Mouse (Mus musculus): Measurements from ENCODE around the gene Trub1. TPM values are rescaled to one million over a fixed set of nuclear protein-coding genes. Genes with fewer than 3 reads are reported as not detected.

Trub1 gene
- polyA plus RNA-seq, 1 experiment from 2014 or later: 17.7 TPM

DNA sequence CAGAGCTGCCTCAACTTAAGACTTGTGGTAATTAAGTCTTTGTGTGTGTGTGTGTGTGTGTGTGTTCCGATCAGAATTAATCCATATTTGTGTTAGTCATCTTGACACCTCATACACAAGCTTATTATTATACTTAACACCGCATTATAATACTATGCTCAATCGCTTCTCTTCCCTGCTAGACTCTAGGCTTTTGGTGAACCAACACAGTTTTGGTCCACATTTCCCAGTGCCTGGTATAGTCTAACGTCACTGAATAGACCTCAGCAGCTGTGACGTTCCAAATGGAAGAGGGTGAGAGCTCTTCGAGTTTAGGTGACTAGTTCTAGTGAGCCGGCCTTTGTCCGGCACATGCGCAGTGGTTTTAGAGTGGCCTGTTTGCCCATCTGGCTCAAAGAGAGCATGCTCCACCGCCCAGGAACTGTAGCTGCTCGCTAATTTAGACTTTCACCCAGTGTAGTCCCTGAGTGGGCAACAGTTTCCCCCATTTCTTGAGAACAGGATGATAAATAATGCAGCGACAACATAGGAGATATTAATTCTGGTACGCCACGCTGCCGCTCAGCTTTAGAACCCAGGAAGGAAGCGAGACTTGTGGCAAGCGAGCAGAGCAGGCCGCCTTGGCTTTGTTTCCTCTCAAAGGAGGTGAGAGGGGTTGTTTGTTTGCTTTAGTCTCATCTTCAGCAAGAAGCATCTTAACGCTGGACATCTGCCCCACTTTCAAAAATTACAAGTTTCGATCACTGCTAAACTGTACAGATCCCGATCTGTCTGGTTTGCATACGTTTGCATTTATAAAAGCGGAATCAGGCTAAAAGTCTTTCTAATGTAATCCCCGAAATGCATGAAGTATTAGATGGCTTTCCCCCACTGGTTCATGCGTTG is 52.6 kb downstream of the Trub1 start:
- Histone ChIP-seq H3K27ac (no peak overlapping the region), H3K9ac (no peak overlapping the region), H3K4me1 (0 out of 2 replicates have a peak, but pooled peaks cover 4% of the 10 kb centered on the region), H3K4me2 (replicated peaks) (no peak overlapping the region), H3K9me3 (no peaks in the 10 kb centered on the region), H3K36me3 (no peaks in the 10 kb centered on the region), H3K27me3 (replicated peaks) (no peaks in the 10 kb centered on the region), H3K4me3 (no peak overlapping the region)
- WGBS: 70% methylated on average over 25 of the region's 25 CpGs
- no peak for ATAC-seq (ENCODE audit: low FRiP score, low read depth)

DNA sequence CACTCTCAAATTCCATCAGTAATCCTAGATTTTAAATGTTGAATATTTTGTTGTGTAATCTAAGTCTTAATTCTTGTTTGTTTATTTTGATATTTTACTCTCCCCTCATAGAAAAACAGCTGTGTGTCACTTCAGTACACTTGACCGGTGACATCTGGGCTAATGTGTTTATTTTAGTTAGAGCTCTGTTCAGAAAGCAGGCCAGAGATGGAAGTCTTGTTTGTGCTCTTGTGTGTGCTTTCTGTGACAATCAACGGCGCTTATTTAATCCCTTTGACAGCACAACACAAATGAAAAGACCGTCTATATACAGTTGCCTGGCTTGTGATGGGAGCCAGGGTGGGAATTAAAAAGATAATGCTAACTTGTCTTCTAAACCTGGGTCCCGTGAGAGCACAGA is 53.9 kb downstream of the Trub1 start:
- Histone ChIP-seq H3K9me3 (no peaks in the 10 kb centered on the region), H3K4me3 (no peak overlapping the region), H3K27me3 (replicated peaks) (no peaks in the 10 kb centered on the region), H3K4me2 (replicated peaks) (no peak overlapping the region), H3K36me3 (no peaks in the 10 kb centered on the region), H3K9ac (no peak overlapping the region), H3K4me1 (0 out of 2 replicates have a peak, but pooled peaks cover 5% of the 10 kb centered on the region), H3K27ac (no peak overlapping the region)
- 37% methylated on average over 5 of the region's 5 CpGs for WGBS
- no peak for ATAC-seq (ENCODE audit: low FRiP score, low read depth)

DNA sequence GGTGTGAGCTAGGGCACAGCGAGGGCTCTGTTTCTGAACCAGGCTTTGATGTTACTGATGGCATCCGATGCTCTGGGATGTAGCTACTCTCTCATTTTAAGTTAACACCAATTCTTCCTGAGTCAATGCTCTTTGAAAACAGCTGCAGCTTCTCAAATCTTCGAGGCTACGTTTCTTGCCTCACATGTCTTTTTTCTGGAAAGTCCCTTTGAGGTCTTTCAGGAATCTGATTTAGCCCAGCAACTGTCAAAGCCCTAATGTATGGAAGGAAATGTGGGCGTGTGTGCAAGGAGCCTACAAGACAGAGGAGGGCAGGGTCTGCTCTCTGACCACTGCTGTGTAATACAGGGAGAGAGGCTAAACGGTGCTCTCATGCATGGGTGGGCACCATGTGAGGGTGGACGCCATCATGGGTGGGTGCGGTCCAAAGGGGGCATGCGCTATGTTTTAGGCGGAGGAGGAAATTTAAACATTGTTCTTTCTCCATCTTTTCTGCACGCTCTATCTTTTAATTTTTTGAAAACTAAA is 55.6 kb downstream of the Trub1 start:
- no peak for ATAC-seq (ENCODE audit: low FRiP score, low read depth)
- 85% methylated on average over 11 of the region's 11 CpGs for WGBS
- no peak overlapping the region for H3K4me3 ChIP-seq
- H3K4me2 ChIP-seq (replicated peaks): no peak overlapping the region
- no peak overlapping the region for H3K9ac ChIP-seq
- H3K36me3 ChIP-seq: no peaks in the 10 kb centered on the region
- no peaks in the 10 kb centered on the region for H3K9me3 ChIP-seq
- no peaks in the 10 kb centered on the region for H3K27me3 ChIP-seq (replicated peaks)
- H3K27ac ChIP-seq: no peak overlapping the region
- H3K4me1 ChIP-seq: 0 out of 2 replicates have a peak, but pooled peaks cover 5% of the 10 kb centered on the region

DNA sequence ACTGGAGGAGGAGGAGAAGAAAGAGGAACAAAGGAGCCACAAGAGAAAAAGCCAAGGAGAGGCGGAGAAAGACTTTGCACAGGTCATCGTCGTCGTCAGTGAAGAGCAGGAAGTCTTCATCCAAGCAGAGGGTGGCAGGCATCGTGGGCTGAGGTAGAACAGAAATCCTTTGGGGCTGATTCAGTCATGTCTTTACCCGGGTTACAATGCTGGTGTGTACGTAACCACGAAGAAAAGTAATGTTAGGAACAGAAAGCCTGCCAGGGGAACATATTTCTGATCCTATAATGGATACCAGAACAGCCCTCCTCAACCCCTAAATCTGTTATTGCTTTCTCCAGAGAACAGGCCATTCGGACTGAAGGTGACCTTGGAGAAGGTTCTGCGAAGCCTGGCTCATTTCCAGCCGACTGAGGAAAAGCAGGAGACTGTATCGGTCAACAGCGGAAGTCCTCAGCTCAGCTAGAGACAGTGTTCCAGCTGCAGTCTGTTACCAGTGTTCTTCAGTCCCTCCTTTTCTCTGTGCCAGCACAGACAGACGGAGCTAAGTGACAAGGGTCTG is 57.1 kb downstream of the Trub1 start:
- Histone ChIP-seq H3K27me3 (replicated peaks) (no peaks in the 10 kb centered on the region), H3K4me3 (no peak overlapping the region), H3K4me2 (replicated peaks) (no peak overlapping the region), H3K4me1 (0 out of 2 replicates have a peak, but pooled peaks cover 5% of the 10 kb centered on the region), H3K9ac (no peak overlapping the region), H3K9me3 (no peaks in the 10 kb centered on the region), H3K27ac (no peak overlapping the region), H3K36me3 (no peaks in the 10 kb centered on the region)
- 75% methylated on average over 14 of the region's 14 CpGs for WGBS
- ATAC-seq (ENCODE audit: low FRiP score, low read depth): no peak

DNA sequence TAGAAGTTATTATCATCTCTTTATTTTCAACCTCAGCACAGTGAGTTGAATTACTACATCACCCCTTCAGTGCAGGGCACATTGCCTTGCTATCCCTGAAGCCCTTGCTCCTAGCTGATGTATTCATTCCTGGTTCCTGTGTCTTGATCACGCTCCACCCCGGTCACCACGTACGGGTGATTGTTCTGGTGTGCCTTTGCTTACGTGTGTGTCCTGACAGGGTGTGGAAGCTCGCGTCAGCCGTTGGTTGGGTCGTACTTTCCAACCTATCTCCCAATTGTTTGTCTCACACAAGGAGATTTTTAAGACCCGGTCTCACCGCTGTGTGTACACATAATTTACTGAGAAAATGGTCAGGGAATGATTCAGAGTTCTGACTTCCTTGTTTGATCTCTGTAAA is 58.1 kb downstream of the Trub1 start:
- Histone ChIP-seq H3K27me3 (replicated peaks) (no peaks in the 10 kb centered on the region), H3K36me3 (no peaks in the 10 kb centered on the region), H3K4me3 (no peak overlapping the region), H3K27ac (no peak overlapping the region), H3K9ac (no peak overlapping the region), H3K4me2 (replicated peaks) (no peak overlapping the region), H3K9me3 (no peaks in the 10 kb centered on the region), H3K4me1 (0 out of 2 replicates have a peak, but pooled peaks cover 5% of the 10 kb centered on the region)
- no peak for ATAC-seq (ENCODE audit: low FRiP score, low read depth)
- whole genome bisulfite sequencing: 91% methylated on average over 11 of the region's 11 CpGs

DNA sequence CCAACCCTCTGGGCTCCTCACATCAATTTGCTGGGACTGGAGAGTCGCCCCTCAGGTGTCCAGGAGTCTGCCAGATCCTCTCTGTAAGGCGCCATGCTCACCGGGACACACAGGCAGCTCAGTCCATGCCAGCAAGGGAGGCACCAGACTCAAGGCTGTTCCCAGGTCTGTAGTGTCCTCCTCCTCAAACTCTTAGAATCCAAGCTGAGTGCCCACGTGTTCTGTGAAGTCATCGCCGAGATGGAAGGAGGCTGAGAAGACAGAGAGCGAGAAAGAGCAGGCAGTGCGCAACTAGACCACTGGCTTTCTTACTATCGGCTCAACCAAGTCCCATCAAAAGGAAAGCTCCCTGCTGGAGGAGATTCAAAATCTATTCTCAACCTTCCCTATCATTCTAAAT is 60.4 kb downstream of the Trub1 start:
- Histone ChIP-seq H3K9ac (no peak overlapping the region), H3K27ac (no peak overlapping the region), H3K4me1 (0 out of 2 replicates have a peak, but pooled peaks cover 5% of the 10 kb centered on the region), H3K9me3 (no peaks in the 10 kb centered on the region), H3K36me3 (no peaks in the 10 kb centered on the region), H3K4me3 (no peak overlapping the region), H3K4me2 (replicated peaks) (no peak overlapping the region), H3K27me3 (replicated peaks) (no peaks in the 10 kb centered on the region)
- ATAC-seq (ENCODE audit: low FRiP score, low read depth): no peak
- WGBS: 92% methylated on average over 9 of the region's 9 CpGs

DNA sequence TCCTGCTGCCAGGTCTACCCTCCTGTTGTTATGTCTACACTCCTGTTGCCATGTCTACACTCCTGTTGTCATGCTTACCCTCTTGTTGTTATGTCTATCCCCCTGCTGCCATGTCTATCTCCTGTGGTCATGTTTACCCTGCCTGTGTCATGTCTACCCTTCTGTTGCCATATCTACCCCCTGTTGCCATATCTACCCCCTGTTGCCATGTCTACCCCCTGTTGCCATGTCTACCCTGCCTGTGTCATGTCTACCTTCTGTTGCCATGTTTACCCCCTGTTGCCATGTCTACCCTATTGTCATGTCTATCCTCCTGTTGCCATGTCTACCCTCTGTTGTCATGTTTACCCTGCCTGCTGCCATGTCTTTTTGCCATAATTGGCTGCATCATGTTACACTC is 69.0 kb downstream of the Trub1 start:
- Histone ChIP-seq H3K27me3 (replicated peaks) (no peaks in the 10 kb centered on the region), H3K36me3 (no peaks in the 10 kb centered on the region), H3K4me1 (no peaks in the 10 kb centered on the region), H3K9ac (no peak overlapping the region), H3K9me3 (no peaks in the 10 kb centered on the region), H3K4me2 (replicated peaks) (no peak overlapping the region), H3K27ac (no peak overlapping the region), H3K4me3 (no peak overlapping the region)
- ATAC-seq (ENCODE audit: low FRiP score, low read depth): no peak

DNA sequence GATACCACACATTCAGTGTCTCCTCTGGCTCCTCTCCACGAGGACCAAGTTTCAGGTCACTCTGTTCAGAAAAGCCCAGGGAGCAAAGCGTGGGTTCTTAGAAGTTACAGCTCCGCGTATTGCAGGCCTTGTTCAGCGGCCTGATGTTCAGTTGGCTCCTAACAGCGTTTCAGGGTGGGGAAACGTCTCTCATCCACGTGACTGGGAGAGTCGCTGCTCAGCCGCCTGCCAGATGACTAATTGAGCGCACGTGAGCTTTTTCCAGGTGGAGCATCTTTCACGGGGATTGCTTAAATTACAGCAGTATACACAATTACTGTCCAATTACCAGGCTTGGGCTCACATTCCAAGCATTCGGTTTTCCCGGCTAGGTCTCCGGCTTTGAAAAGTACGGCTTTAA is 70.7 kb downstream of the Trub1 start:
- Histone ChIP-seq H3K4me1 (no peaks in the 10 kb centered on the region; the same call in 1 of the 2 replicates), H3K36me3 (no peaks in the 10 kb centered on the region), H3K9me3 (no peaks in the 10 kb centered on the region), H3K4me2 (replicated peaks) (no peak overlapping the region), H3K27me3 (replicated peaks) (no peaks in the 10 kb centered on the region), H3K27ac (no peak overlapping the region), H3K4me3 (no peak overlapping the region), H3K9ac (no peak overlapping the region)
- 70% methylated on average over 17 of the region's 17 CpGs for WGBS
- ATAC-seq (ENCODE audit: low FRiP score, low read depth): no peak

DNA sequence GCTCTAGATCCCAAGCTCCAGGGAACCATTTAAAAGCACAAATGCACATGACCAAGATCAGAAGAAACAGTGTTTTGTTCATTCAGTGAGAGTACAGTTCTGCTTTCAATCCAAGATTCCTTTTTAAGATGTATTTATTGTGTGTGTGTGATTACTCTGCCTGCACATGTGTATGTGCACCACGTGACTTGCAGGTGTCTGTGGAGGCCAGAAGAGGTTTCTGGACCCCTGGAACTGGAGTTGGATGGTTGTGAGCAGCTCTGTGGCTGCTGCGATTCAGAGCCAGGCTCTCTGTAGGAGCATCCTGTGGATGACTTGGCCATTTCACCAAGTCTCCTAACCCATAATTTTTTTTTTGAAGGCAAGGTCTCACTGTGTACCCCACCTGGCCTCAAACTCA is 73.0 kb downstream of the Trub1 start:
- 82% methylated on average over 2 of the region's 2 CpGs for WGBS
- Histone ChIP-seq H3K9me3 (no peaks in the 10 kb centered on the region), H3K27ac (no peak overlapping the region), H3K36me3 (no peaks in the 10 kb centered on the region), H3K27me3 (replicated peaks) (no peaks in the 10 kb centered on the region), H3K4me2 (replicated peaks) (no peak overlapping the region), H3K9ac (no peak overlapping the region), H3K4me1 (no peaks in the 10 kb centered on the region; the same call in 1 of the 2 replicates), H3K4me3 (no peak overlapping the region)
- ATAC-seq (ENCODE audit: low FRiP score, low read depth): no peak

DNA sequence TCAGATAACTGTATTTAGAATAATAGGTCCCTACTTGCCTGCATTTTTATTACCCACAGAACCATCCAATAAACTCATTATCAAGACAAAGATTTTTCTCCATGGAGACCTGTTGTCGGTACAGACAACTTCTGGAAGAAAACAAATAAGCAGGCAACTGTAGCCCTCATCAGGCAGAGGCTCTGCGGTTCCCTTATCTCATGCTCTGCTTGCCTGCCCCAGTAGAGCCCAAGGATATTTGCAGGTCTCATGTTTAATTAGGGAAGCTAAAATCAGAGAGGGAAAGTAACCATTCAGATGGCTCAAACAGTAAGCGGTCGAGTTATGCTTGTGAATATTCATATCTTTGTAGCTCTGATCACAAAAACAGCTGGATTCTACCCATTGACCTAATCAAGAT is 77.5 kb downstream of the Trub1 start:
- Histone ChIP-seq H3K27ac (no peak overlapping the region), H3K27me3 (replicated peaks) (no peaks in the 10 kb centered on the region), H3K4me2 (replicated peaks) (no peak overlapping the region), H3K9ac (no peak overlapping the region), H3K4me1 (no peaks in the 10 kb centered on the region; the same call in 1 of the 2 replicates), H3K9me3 (no peaks in the 10 kb centered on the region), H3K36me3 (no peaks in the 10 kb centered on the region), H3K4me3 (no peak overlapping the region)
- no peak for ATAC-seq (ENCODE audit: low FRiP score, low read depth)
- 88% methylated on average over 4 of the region's 4 CpGs for WGBS

DNA sequence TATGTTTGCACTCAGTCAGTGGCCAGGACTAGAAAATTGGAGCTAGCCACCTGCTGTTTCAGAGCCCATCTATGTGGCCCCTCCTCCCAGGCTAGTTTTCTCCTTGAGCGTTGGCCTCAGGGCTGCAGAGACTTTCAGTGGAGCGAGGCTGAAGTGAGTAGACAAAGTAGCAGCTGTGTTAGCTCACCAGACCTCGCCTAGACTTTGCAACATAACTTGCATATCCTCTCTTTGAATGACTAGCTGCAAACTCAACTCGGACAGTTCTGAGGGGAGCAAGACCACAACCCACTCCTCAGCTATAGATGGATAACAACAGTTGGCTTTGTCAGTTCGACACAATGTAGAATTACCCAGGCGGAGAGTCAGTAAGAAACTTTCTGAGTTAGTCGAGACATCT is 81.5 kb downstream of the Trub1 start:
- no peaks in the 10 kb centered on the region for H3K4me1 ChIP-seq
- no peaks in the 10 kb centered on the region for H3K9me3 ChIP-seq
- no peak overlapping the region for H3K27ac ChIP-seq
- no peak overlapping the region for H3K4me3 ChIP-seq
- H3K36me3 ChIP-seq: no peaks in the 10 kb centered on the region
- H3K4me2 ChIP-seq (replicated peaks): no peak overlapping the region
- 76% methylated on average over 7 of the region's 7 CpGs for WGBS
- no peak for ATAC-seq (ENCODE audit: low FRiP score, low read depth)
- H3K9ac ChIP-seq: no peak overlapping the region
- no peaks in the 10 kb centered on the region for H3K27me3 ChIP-seq (replicated peaks)

DNA sequence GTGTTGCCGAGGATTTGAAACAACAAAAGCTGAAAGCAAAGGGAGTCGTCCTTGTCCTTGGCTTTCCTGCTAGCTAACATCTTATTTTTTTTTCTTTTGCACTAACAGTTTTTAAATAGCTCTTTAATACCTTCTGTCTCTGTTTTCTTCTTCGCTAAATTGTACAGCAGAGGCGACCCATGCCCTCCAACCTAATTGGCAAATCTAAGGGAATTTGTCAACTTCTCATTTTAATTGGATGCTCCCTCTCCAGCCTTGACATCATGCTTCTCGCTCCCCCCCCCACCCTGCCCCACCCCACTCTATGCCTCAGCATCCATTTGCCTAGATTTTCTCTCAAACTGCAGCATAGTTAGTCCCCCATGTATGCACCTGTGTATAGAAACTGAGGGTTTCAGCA is 83.8 kb downstream of the Trub1 start:
- no peaks in the 10 kb centered on the region for H3K36me3 ChIP-seq
- H3K9me3 ChIP-seq: no peaks in the 10 kb centered on the region
- H3K4me2 ChIP-seq (replicated peaks): no peak overlapping the region
- no peak overlapping the region for H3K4me3 ChIP-seq
- H3K4me1 ChIP-seq: no peaks in the 10 kb centered on the region
- no peak overlapping the region for H3K9ac ChIP-seq
- 76% methylated on average over 5 of the region's 5 CpGs for WGBS
- no peaks in the 10 kb centered on the region for H3K27me3 ChIP-seq (replicated peaks)
- no peak for ATAC-seq (ENCODE audit: low FRiP score, low read depth)
- H3K27ac ChIP-seq: no peak overlapping the region

Data from neural tube, embryonic 12.5 days (tissue).